Mouse (Mus musculus): ENCODE results near the gene Tmcc3.
A peak's percentile ranks its signal among the peaks of the same experiment; 100 is the strongest.
"Not testable (repeated sequence)": the region's sequence is repeated elsewhere in the genome, so short reads cannot be mapped to it uniquely, and the experiment has no call there.

Tmcc3 gene

DNA sequence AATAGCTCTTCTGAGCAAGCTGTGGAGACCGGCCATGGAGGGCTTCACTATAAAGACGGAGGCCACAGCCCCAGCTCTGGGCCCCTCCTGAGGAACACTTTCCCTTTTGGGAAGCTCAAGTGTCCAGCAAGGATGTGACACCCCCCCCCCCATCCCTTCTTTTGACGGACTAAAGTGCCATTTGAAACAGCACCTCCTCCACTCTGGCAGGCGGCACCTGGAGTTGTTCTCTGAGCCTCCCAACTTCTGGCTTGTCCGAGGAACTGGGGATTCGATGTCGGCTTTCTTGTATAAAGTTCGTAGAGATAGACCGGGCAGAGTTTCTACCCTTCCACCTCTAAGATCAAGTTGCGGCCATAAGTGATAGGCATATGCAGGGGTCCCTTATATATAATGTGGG lies 203.8 kb downstream of the Tmcc3 start:
- DNase-seq (ENCODE audit: low spot score), result no peak

DNA sequence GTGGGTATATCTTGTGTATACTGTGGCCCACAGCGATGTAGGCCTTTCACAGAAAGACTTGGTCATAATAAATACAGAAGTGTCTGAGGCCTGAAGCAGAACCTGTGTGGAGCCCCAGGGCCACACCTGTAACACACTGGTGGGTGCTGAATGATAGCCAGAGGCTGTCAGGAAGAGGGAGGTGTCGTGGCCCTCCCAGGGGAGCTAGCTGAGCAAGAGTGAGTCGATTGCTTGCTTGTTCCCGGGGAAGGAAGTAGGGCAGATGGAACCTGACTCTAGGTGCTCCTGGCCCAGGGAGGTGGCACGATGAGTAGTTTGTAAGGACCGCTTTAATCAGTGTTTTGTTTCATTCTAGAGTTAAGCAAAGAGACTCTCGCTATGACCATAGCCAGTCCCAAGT lies 208.1 kb downstream of the Tmcc3 start:
- no peak for DNase-seq (ENCODE audit: low spot score)

DNA sequence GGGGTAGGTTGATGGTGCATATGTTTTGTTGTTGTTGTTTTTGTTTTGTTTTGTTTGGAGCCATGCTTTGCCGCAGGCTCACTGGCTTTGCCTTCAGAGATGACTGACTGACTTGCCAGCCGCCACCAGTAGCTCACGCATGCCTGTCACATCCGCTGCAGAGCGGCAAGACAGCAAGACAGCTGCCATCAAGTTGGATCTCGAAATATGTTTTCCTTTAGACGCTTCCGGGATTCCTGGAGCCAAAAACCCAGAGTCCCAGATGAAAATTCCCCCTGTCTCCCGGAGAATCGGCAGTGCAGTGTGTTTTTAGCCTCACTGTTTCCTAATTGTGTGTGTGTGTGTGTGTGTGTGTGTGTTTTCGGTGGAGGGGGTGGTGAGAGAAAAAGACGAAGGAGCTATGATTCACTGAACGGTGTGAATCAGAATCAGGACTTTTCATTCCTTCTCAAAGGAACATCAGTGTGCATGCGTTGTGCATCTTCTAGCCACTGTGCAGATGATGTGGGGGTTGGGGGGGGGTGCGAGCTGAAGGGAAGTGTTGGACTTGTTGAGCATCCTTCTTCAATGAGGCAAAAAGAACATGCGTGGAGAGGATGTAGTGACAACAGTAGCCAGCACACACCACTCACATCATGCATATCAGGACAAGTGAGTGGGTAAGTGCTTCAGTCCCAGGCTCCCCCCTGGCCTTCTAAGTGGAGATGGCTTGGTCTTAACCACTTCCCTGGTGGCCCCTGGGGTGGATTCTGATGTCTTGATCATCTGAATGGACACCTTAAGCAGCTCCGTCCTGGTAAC lies 208.8 kb downstream of the Tmcc3 start:
- no peak for DNase-seq (ENCODE audit: low spot score)

DNA sequence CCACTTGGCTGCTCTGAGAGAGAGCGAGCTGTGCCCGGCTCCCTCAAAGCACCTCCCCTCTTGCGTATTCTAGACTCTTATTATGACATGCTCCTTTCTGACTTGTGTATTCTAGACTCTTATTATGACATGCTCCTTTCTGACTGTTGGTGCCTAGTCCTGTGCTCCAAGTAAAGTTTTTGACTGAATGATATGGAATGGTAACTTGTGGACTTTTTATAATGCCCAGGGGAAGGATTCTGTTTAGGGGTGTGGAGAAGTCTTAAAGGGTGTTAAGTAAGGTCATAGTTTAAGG lies 209.3 kb downstream of the Tmcc3 start:
- peak; percentile 42 for DNase-seq (ENCODE audit: low spot score)

DNA sequence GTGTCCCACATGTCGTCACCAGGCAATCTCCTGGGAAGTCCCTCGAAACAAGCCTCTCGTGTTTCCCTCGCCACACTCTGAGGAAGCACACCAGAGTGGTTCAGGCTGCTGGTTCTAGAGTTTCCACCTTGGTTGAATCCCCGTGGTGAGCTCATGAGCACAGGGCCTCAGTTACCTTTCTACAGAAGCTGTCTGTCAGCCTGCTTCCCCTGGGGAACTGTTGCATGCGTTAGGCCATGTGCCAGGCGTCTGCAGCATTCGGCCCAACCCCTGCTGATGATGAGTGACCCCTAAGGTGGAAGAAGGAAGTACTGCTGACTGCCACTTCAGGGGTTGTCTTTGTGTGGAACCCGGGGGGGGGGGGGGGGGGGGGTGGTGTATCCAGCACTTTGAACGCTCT lies 210.0 kb downstream of the Tmcc3 start:
- no peak for DNase-seq (ENCODE audit: low spot score)

DNA sequence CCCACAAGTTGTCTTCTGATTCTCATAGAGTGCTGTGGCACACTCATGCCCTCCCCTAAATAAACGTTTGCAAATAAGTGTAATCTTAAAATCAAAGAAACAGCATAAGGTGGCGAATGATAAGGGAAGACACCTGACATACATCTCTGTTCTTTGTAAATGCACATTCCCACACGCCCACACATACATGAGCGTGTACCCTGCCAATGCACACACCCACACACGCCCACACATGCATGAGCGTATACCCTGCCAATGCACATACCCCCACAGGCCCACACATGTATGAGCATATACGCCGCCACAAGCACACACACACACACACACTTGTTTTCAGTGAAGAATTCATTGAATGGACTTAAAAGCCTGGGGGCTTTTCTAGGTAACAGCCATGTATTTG lies 211.5 kb downstream of the Tmcc3 start:
- DNase-seq (ENCODE audit: low spot score), result no peak

DNA sequence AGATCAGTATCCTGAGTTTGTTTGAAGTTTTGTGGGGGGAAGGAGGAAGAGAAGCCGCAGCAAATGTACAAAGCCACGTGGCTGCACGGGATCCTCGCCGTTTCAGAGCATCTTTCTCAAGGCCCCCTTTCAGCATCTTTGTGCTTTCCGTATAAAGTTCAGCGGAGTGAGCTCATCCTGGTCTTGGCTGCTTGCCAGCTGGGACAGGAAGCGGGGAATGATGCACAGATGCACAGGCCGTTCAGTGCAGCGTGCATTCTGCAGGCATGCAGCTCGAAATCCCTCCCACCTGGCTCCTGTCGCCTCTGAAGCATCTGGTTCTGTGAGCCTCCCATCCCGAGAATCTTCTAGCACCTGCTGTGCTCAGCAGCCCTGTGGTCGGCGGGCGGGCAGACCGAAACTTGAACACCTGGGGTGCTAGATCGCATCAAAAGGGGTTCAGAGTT lies 212.0 kb downstream of the Tmcc3 start:
- no peak for DNase-seq (ENCODE audit: low spot score)

DNA sequence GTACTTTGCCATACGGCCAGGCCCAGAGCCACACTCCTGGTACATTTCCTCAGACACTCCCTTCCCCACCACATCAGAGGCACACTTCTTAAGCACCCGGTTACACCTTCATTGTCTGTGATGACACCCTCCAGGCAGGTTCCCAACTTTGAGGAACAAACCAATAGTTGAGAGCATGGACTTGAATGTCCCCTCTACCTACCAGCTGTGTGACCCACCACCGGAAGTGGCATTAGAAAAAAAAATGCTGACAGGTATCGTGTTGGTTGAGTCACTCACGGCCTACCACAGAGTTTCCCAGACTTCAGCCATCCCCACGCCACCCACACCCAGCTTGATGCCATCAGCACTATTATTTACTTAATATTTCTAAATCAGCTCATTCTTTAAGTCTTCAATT lies 213.2 kb downstream of the Tmcc3 start:
- no peak for DNase-seq (ENCODE audit: low spot score)

DNA sequence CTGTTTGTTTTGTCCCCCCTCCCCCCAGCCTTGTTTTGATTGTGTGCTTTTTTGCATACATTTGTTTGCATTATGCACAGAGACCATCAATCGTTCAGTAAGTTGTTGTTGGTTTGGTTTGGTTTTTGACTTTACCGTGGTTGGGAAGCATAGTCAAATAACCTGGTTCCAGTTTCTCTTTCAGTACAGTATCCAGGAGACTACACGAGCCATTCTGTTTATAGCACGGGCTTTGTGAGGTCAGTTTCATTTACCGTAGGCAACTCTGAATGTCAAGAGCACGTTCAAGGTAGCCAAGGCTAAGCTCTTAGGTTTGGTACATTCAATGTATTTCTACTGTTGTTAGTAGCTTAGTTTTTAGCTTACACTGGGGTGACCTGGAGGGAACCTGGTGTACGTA lies 214.0 kb downstream of the Tmcc3 start:
- no peak for DNase-seq (ENCODE audit: low spot score)

DNA sequence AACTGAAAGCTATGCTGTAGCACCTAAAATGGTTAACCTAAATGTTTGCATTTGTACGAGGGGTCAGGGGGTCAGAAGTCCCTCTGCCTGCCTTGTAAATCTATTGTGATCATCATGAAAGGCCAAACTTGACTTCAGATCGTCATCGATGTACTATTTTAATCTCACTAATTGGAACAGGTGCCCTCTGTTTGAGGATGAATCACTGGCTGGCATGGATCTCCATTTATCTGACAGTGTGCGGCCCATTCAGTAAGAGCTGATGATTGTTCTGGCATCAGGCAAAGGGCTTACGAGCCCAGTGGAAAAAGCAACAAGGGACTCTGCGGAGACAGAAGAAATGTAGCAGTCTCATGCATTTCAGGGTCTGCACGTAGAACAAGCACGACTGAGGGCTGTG lies 215.1 kb downstream of the Tmcc3 start:
- no peak for DNase-seq (ENCODE audit: low spot score)

DNA sequence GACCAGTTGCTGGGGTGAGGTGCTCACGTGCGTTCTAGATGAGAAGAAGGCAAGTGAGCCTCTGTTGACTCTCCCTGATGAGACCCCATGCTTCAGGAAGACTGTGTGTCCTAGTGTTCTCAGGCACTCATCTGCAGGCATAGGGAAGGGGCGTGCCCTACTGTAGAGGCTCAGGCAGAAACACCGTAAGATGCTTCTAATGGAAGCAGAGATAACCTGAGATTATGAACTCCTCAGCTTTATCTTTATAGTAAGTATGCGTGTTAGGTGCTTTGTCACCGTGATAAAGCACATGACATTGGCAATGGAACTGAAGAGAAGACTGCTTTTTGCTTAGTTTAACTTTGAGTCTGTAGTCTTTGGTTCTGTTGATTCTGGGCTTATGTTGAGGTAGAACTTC lies 215.5 kb downstream of the Tmcc3 start:
- DNase-seq (ENCODE audit: low spot score), result peak; percentile 54

DNA sequence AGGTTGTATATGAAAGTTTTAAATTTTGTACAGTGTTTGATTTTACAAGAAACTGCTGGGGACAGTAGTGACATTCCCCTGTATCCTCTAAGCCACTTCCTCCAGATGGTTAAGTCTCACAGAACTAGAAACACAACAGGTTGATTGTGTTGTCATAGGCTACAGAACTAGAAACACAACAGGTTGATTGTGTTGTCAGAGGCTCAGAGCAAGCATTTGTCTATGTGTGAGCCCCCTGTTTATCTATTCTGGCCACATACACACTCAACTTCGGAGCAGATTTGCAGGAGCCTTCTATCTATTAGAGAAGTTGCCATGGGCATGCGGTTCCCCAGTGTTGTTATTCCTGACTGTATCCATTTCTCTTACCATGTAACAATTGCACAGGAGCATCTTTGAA lies 218.3 kb downstream of the Tmcc3 start:
- no peak for DNase-seq (ENCODE audit: low spot score)

DNA sequence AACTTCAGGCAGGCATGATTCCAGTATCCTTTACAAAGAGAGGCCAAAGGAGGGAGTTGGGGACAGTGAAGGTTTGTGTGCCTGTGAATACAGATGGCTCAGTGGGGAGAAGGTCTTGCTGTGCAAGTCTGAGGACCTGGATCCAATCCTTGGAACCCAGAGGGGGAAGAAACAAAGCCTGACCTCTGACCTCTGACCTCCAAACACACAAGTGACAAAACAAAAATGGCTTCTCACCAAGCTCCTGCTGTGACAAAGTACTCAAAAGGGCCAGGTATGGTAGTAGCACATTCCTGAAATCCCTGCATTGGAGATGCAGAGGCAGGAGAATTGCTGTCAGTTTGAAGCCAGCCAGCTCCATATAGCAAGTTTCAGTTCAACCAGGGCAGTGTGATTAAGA lies 219.7 kb downstream of the Tmcc3 start:
- no peak for DNase-seq (ENCODE audit: low spot score)

DNA sequence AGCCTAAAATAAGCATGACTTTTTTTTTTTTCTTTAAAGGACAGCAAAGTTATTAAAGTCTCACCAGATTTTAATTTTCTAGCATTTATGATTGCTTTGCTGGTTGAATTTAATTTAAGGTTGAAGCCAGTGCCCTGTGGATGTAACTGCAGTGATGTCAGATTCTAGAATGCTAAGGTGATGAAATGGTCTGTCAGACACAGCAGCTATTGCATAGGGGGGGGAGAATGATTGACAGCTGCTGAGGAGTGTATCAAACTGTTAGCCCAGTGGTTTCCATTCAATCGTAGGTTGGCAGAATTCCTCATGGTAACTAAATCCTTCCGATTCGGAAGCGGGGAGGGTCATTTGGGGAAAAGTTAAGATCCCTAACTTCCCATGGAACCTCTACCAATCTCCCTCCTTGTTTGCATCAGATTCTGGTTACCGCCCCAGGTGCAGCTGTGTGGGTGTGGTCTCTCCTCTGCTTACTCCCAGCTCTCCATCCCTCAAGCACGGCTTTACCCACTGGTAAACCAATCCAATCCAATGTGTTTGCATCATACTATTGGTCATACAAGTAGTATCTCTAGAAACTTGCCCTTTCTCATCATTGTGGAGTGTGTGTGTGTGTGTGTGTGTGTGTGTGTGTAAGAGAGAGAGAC lies 221.5 kb downstream of the Tmcc3 start:
- DNase-seq (ENCODE audit: low spot score), result no peak

DNA sequence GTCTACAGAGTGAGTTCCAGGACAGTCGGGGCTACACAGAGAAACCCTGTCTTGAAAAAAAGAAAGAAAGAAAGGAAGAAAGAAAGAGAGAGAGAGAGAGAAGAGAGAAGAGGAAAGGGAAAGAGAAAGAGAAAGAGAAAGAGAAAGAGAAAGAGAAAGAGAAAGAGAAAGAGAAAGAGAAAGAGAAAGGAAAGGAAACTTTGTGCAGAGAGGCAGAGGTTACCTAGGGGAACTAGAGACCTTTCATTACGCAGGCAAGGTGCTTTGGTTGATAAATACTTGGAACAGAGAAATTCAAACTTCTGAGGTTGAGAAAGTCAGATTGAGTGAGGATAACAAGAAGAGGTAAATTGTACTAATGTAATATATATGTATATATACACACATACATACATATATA lies 226.9 kb downstream of the Tmcc3 start:
- DNase-seq (ENCODE audit: low spot score), result not testable (repeated sequence)

DNA sequence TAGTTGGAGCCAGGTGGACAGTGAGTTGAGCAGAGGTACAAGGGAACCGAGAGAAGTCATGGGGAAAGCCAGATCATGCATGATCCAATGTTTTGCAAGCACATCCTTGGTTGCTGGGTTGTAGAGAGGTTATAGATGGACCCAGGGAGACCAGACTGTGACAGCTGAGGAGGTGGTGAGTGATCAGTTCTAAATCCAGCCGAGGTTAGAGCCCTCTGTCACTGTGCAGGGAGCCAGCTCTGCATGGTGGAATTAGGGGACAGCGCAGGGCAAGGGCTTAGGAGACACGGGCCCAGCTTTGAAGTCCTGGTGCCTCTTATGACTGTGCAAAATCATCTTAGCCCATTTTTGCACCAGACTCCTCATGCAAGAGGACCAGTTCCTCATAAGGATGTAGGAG lies 228.5 kb downstream of the Tmcc3 start:
- no peak for DNase-seq (ENCODE audit: low spot score)

DNA sequence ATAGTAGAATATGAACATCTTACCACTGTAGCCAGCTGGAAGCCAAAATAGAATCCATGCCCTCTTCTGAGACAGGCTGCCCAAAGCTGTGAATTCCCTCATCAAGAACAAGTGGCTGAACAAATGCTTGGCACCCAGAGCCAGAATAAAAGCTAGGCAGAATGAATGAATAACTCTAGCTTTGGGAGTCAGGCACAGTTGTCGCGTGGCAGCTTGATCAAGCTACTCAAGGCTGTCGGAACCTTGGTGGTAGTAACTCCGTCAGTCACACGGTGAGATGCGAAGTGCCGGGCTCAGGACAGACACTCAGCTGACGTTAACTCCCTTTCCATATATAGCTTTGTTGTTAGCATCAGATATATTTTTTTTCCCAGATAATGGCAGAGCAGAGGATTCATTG lies 232.2 kb downstream of the Tmcc3 start:
- DNase-seq (ENCODE audit: low spot score), result no peak

DNA sequence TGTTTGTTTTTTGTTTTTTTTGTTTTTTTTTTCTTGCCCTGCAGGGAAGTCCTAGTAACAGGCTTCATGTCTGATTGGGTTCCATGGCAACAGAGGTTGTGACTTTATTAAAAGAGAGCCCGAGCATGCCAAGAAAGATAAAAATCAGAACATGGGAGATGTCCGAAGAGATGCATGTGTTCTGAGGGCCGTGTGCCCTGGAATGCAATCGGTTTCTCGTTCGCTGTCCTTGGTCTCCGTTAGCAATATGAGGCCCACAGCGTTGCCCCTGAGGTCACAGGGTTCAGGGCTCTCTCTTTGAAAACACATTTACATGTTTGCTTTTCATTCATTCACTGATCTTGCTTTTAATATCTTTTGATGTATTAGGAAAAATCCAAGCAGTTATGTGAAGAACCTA lies 233.1 kb downstream of the Tmcc3 start:
- no peak for DNase-seq (ENCODE audit: low spot score)

DNA sequence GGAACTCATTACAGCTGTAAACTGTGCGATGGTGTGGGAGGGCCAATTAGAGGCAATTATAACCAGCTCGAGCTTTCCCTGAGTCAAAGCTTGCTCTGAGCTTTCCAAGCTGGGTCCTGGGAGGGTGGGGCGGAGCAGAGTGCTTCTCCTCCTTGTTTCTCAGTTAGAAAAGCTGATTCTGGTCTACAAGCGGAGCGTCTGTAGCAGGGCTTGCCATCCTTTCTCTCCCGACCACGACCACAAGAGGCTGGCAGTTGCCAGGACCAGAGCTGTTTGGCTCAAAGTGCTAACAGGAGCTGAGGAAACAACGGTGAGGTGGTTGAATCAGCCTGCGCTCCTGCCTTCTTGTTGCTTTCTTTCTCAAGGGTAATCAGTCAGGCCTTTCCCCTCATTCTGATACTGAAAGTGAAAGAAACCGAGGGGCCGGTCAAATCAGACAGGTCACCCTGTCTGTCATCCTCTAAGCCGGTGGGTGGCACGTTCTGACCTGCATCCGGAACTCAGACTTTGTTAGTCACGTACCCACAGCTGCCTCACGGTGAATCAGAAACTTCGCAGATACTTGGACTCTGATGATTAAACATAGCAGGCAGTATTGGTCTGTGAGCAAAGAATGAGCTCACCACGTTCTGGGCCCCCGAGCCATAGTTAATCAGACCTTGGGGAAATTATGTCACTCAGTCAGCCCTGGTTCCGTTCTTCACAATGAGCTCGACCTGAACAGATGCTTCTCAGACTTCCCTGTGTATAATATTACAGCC lies 233.7 kb downstream of the Tmcc3 start:
- DNase-seq (ENCODE audit: low spot score), result no peak

DNA sequence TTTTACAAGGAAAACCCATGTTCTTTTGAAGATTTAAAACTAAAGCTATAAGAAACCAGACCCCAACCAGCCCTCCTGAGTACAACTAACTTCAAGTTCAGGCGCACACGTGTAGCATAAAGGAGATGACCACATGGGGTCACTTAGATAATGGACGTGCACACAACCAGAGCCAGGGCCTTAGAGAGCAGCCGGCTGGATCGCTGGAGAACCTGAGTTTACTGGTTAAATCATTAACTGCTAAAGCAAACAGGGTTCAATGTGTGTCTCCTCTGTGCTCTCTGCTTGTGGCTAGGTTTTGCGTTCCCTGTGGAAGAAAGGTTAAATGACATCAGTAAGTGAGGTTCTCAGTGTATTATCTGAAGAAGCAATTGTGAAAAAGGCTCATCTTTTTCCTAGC lies 234.9 kb downstream of the Tmcc3 start:
- DNase-seq (ENCODE audit: low spot score), result no peak

DNA sequence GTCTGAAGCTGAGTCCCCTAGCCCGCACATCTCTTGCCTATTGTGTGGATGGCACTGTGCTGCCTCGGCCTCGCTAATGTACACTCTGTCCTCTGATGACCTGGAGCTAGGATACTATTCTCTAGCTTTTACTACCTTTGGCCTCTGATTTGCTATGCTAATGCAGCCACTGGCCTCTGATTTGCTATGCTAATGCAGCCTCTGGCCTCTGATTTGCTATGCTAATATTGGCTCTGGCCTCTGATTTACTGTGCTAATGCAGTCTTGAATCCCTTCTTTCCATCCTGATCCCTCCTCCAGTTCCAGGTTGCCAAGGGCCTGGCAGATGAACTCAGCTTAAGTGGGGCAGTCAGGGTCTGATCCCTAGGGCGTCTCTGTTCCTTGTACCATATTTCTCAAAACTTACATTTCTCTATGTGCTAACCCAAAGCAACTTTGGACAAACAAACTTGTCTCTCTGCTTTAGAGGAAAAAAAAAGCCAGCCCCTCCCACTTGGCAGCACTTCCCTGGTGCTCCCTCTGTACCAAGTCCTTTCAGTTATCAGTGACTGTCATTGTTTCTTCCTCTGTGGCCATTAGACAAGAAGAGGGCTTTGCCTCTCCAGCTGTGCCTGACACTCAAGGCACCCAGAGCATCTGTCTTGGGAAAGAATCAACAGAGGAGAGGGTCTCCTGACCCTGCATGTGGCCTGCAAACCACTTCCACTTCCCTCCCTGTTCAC lies 237.9 kb downstream of the Tmcc3 start:
- no peak for DNase-seq (ENCODE audit: low spot score)

DNA sequence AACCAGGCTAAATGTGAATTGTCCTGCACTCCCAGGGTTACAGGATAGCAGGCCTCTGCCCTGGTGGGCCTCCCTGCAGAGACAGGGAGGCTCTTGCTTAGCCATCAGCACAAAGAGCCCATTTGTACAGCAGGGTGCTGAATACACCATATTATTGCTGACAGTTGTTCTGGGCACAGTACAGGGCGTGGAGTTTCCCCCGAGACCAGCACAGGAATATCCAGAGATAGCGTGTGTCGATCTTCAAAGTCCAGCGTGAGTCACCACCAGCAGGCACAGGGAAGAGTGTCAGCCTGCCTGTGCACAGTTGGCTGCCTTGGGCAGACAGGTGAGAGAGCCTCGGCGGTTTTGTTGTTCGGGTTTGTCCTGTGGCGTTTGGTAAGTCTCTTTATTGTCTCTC lies 238.9 kb downstream of the Tmcc3 start:
- no peak for DNase-seq (ENCODE audit: low spot score)

DNA sequence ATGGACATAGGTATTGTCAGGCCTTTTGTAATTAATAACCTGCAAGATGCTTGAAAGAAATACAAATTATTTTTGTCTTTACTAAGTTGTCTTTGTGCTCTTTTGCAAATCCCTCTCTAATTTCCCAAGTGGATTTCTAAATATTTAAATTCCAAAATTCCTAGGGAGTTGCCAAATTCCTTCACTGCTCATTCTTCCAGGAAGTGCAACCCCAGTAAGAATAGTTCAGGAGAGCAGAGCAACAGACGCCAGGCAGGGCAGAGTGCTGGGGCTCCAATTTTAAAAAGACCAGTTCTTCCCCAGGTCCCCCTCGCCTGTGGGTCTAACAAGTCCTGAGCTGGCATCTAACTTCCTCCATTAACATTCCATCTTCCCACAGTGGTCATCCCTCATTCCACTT lies 239.3 kb downstream of the Tmcc3 start:
- no peak for DNase-seq (ENCODE audit: low spot score)
